Mouse (Mus musculus) kidney, adult 9 months (tissue): ENCODE data around the gene Atl2.

ENCODE experiments used
- DNase-seq: peaks from one replicate; pipeline ENCODE4 v3.0.0; 2022

The Atl2 gene

DNA sequence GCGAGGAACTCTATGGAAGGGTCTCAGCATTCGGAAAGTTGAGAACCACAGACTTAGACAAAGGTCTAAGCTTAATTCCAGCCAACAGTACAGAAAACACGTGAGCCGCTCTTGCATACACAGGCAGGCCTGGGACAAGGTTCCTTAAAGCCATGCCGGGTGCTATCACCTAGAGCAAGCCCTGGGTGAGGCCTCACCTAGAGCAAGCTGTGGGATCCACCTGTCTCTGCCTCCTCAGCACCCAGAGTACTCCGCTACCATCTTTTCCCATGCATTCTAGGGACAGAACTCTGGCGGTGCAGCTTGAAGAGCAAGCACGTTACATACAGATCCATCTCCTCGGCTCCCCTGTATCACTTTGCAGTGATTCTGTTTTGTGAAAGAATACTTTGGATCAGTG, 78.4 kb downstream of the Atl2 start:
- DNase-seq: no peak

DNA sequence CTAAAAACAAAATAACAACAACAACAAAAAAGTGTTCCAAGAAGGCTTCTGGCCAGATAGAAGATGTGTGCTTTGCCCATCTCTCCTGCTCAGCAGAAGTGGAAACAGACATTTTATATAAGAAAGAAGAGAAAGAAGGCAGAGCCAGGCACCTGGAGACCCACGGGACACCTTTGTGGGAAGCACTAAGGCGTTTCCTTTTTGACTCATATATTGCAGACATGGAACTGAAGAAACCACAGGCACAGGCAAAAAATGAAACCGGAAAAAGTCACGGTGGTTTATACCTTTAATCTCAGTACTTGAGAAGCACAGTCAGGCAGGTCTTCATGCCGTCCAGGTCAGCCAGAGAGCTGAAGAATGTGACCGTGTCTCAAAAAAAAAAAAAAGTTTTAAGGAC, 79.0 kb downstream of the Atl2 start:
- DNase-seq: no peak

DNA sequence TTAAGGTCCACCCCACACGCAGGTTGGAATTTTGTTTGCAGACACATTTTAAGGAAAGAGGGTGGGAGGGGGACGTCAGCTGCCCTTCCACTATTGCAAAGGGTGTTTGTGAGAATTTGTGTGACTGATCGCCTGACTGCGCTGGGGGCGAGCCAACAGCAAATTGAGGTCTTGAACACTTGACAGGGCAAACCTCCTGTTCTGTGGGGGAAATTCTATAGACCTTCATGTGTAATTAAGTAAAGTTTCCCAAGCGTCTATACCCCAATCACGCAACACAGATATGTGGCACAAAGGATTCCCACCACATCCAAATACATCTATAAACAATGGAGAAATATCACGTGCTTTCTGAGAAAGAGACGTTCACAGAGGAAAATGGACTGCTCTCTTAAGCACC, 85.5 kb downstream of the Atl2 start:
- DNase-seq: no peak

DNA sequence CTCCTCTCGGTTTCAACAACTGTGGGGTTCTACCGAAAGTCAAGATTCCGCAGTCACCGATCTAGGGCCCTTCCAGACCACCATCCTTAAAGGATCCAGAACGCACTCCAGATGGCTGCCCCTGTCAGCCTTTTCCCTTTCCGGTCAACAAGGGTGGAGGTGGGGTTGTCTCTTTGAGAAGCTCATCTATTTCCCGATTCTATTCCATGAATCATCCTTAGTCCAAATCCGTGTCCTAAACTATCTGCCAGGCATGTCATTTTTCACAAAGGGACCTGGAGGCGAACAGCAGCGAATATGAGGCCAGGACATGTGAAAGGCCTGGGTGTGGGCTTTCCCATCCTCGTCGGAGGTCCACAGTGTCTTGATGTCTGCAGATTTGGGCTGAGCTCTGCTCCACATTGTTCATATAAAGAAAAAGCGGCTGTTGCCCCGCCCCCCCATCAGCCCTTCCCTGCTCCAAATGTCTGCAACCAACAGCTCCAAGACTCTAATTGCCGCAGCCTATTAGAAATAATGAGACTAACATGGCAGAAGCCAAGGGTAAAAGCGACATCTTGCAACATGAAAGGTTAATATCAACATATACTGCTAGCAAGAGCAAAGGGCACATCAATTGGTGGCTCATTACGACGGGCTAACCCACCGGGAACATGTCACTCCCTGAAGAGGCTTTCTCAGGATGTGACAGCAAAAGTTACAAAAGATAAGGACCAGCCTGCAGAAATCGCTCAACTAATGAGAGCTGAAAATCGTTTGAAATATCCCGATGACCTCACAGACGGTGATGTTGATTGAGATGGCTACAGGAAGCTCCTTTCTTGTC, 86.2 kb downstream of the Atl2 start:
- no peak for DNase-seq

DNA sequence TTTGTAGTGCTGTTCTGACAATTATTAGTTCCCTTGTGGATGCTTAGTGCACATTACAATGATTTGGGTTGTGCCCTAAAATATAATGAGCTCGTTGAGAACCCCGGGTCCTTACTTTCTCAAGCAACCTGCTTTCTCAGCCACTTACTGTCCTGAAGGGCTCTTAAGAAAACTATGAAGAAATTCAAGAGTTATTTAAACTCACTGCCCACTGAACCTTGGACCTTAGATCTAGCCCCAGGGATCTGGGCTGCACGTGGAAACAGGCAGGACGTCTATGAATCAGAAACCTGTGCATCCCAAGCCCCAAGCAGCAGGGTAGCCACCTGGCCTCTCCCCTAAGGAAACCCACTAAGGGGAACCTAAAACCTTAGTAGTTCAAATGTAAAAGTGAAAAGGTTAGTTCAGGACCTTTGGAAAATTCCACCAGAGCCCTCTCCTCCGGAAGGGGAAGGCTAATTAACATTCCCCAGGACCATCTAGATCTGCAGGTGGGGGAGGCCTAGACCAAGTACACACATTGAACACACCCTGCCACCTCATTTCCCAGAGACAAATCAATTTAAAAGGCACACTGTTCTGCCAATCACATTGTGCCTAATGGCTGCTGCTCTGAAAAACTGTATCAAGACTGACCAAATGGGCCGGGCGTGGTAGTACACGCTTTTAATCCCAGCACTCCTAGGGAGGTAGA, 88.5 kb downstream of the Atl2 start:
- DNase-seq: peak; percentile 41

DNA sequence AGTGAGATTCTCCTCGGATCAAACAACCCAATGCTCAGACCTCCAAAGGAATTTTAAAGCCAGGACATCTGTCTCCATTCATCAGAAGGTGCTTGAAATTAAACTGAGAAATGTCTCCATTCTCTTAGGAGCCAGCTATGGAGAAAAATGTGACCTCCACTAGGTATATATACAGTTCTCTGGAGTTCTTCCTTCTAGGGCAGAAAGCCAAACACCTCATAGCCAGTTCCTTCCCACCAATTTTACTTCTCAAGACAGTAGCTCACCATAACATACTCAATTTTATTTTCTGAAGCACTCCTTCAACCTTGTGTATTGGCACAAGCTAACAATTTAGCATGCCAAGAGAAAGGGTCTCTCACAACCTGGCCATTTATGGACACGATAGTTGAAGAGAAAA, 91.2 kb downstream of the Atl2 start:
- no peak for DNase-seq

DNA sequence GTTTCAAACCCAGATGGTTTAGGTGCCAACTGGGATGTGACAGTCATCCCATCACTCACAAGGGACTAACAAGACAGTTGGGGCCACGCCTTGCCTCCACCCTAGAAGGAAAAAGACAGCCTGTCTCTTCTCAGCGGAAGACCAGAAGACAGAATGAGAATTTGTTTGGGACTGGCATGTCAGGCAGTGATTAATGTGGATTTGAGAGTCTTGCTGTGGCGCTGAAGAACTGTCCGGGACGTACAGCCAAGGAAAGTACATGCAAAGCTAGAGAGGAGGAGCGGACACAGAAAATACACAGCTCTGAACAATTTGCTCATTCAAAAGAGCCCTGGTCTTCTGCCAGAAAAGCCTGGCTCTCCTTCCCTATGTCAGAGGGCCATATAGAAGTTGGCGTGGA, 93.9 kb downstream of the Atl2 start:
- DNase-seq: no peak

DNA sequence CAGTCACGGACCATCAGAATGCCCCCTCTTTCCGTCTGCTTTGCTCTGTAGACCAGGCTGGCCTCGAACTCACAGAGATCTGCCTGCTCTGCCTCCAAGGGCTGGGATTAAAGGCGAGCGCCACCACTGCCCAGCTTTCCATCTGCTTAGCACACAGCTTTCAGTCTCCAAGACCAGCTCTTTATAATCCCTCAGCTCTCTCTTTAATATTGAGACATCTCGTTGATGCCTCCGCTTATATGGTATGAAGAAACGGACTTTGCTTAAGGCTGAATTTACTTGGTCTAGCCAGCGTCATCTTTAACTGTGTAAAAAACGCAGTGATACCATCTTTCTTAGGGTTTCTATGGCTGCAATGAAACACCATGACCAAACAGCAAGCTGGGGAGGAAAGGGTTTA, 97.1 kb downstream of the Atl2 start:
- DNase-seq: no peak
